Comparison of ENCODE assay signal across 8 mouse cellular contexts in the genomic region with DNA sequence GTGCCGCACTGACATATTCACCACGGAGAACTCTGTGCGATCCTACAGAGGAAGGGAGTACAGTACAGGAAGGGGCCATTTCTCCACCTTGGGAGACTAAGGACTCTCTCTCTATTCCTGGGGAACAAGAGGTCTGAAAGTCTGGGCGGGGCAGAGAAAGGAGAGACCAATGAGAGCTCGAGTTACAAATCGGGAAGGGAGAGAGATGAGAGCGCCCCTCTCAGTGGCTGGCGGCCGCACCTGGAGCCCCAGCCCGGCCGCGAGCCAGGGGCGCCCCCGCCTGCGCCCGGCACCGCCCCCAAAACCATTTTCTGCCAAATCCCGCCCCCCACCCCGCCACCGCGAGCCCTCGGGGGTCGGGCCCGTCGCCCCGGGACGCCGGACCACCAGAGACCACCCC. TPM values are rescaled to one million over a fixed set of nuclear protein-coding genes. Genes with fewer than 3 reads are reported as not detected.
A peak's percentile ranks its signal among the peaks of the same experiment; 100 is the strongest.
DNase-seq lines count a peak whose midpoint lies in the region; ATAC-seq lines count a peak whose summit lies in the region.

No protein-coding gene starts in this region.

- H3K9ac ChIP-seq in intestine, embryonic 14.5 days (ENCODE audit: low read length), result peak overlapping the region; percentile 97

- peak overlapping the region; percentile 61 for H3K4me2 ChIP-seq in intestine, embryonic 14.5 days (ENCODE audit: low read length)

- DNase-seq in adrenal gland, adult 8-10 months, result peak; percentile 86
- DNase-seq in embryo, embryonic 11 days, result peak; percentile 92
- peak; percentile 87 for DNase-seq in gastrocnemius, postnatal 25 days
- DNase-seq in intestine, embryonic 14.5 days (ENCODE audit: low spot score), result peak; percentile 96
- peak; percentile 88 to 89 for DNase-seq in left cerebral cortex, postnatal 10 days (ENCODE audit: extremely low spot score in 1 of 2, low spot score in 2 of 2)
- peak; percentile 86 for DNase-seq in right cerebral cortex, postnatal 4 days
- DNase-seq in yolk sac, embryonic 10.5 days (ENCODE audit: low spot score), result peak; percentile 90

- peak overlapping the region; percentile 97 for H3K27ac ChIP-seq in intestine, embryonic 14.5 days (ENCODE audit: low read depth)

- no peaks in the 10 kb centered on the region for H3K27me3 ChIP-seq in intestine, embryonic 14.5 days (replicated peaks; ENCODE audit: control insufficient read depth, insufficient read depth, low read length)

- H3K4me1 ChIP-seq in intestine, embryonic 14.5 days (replicated peaks; ENCODE audit: control insufficient read depth, insufficient read depth, low read length), result peaks cover 15% of the 10 kb centered on the region

- ATAC-seq in intestine, embryonic 14.5 days (replicated peaks; ENCODE audit: low FRiP score, low TSS enrichment, low read depth), result peak; percentile 78
- peak; percentile 86 for ATAC-seq in megakaryocyte-erythroid progenitor cell, adult 5-6 weeks (replicated peaks; ENCODE audit: low FRiP score, low TSS enrichment, poor library complexity, severe bottlenecking)

- H3K36me3 ChIP-seq in intestine, embryonic 14.5 days (ENCODE audit: control insufficient read depth, insufficient read depth, low read length), result peaks cover 28% of the 10 kb centered on the region

- 1% methylated on average over 21 of the region's 28 CpGs for WGBS in intestine, embryonic 14.5 days

- H3K9me3 ChIP-seq in intestine, embryonic 14.5 days (ENCODE audit: control insufficient read depth, low read length), result no peaks in the 10 kb centered on the region

- intact Hi-C loops in left cerebral cortex, postnatal 10 days (cut with DNase I), result no loop called here

- peak overlapping the region; percentile 99 for H3K4me3 ChIP-seq in intestine, embryonic 14.5 days (ENCODE audit: low read depth, low read length)

RNA-seq across cellular contexts. Expression of gene Brwd1, which starts 1.0 kb away (rescaled TPM):
- 100 to 1,000 TPM in 2 of 4 experiments, 10 to 100 TPM in 2; 73.1 to 126 (median 88.6) TPM for total RNA-seq in adrenal gland, adult 8-10 months (2022)
- 10 to 100 TPM; 59.2 to 63.4 TPM for total RNA-seq in gastrocnemius, postnatal 25 days (2021)
- 99.6 and 105 TPM in 2 replicates for polyA plus RNA-seq in intestine, embryonic 14.5 days (2014; fragmentation: Nextera tagmentation; extraction: Ambion mirVana)
- total RNA-seq in left cerebral cortex, postnatal 10 days (2021), result 100 to 1,000 TPM; 106 to 121 TPM
- 66.3 and 76.7 TPM in 2 replicates for total RNA-seq in megakaryocyte-erythroid progenitor cell, adult 5-6 weeks (2014; fragmentation: Nextera tagmentation)
- total RNA-seq in megakaryocyte-erythroid progenitor cell, adult 5-6 weeks (2017), result 56.5 and 66.8 TPM in 2 replicates

RNA-seq across cellular contexts. Expression of gene Hmgn1, which starts 46.2 kb away (rescaled TPM):
- 100 to 1,000 TPM; 154 to 239 (median 191) TPM for total RNA-seq in adrenal gland, adult 8-10 months (2022)
- 10 to 100 TPM; 30.2 to 38.5 TPM for total RNA-seq in gastrocnemius, postnatal 25 days (2021)
- 632 and 676 TPM in 2 replicates for polyA plus RNA-seq in intestine, embryonic 14.5 days (2014; fragmentation: Nextera tagmentation; extraction: Ambion mirVana)
- total RNA-seq in left cerebral cortex, postnatal 10 days (2021), result 10 to 100 TPM; 57.4 to 57.8 TPM
- 204 and 213 TPM in 2 replicates for total RNA-seq in megakaryocyte-erythroid progenitor cell, adult 5-6 weeks (2014; fragmentation: Nextera tagmentation)
- 395 and 654 TPM in 2 replicates for total RNA-seq in megakaryocyte-erythroid progenitor cell, adult 5-6 weeks (2017)

Comparison
In these comparisons a context has a peak if more than half of its experiments do, and no peak if none do; other contexts are left out.
1. Peak in every context shown above with its lines: DNase-seq, ATAC-seq, H3K4me3 ChIP-seq and H3K27ac ChIP-seq.